Mouse (Mus musculus): ENCODE data around the gene Dennd1a.
A peak's percentile ranks its signal among the peaks of the same experiment; 100 is the strongest.

Gene Dennd1a

DNA sequence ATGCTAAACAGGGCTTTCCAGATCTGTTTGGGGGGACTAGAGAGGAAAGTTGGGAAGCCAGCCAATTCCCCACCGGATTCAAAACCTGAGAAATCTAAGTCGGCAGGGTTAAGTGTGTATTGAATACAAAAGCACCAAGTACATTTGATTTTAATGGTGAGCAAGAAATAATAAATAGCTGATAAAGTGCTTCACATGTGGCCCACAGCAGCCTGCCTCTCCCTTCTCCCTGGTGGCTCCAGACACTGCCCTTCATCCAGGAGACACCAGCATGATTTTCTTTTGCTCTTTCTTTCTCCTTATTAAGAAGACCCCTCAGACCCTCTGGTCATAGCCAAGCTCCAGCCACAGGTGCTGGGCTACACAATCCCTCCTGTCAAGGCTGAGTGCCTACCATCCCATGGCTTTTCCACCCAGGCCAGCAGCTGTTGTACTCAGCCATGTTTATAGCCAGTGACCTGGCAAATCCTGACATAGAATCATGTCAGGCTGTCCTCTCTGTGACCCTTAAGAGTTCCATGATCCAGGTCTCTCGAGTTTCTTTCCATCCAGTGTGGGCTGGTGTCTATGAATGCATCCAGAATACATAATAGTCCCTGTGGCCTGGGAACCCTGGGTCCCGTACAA is 467.6 kb downstream of the Dennd1a start:
- no peak for DNase-seq (ENCODE audit: low read depth, low spot score)

DNA sequence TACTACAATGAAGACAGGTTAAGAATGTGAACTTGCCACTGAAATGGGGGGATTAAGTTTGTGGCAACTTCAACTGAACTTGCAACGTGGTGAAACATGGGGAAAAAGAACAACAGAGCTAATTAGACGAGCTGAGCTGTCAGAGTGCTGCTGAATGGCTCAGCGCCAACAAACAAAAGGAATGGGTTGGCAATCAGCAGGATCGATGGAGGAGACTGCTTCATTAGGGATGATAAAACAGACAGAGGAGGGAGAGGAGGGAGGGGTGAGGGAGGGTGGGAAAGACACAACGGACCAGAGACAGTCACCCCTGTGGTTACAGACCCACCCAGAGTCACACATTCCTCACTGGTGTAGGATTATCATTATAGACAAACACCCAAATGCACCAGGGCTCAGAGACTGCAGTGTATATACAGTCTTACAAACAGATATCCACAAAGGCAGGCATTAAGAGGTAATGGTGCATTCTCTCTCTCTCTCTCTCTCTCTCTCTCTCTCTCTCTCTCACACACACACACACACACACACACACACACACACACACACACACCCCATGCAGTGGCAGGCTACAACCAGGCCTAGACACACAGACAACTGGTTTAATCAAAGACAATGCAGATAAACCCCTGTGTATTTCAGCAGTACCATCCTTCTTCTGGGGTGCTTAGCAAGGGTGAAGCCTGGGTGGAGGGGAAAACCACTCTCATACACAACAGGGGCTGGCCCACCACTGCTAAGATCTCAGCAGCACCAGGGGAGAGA is 468.2 kb downstream of the Dennd1a start:
- DNase-seq (ENCODE audit: low read depth, low spot score) = no peak

DNA sequence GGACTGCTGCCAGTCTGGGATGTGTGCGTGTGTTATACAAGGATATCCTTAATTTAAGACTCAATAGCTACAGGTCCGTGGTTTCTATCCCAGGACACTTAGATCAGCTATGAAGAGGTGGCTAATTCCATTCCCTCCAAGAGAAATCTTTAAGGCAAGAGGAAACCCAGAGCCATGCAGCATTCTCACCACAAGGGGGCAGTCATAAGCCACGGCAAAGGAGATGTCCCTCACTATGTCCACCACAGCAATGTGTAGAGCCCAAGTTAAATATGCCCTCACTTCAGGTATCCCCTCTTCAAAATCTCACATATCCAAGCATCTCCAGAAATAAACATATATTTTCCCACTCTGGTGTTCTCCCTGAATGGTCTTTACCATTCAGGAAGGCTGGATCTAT is 471.5 kb downstream of the Dennd1a start:
- peak; percentile 74 for DNase-seq (ENCODE audit: low read depth, low spot score)

DNA sequence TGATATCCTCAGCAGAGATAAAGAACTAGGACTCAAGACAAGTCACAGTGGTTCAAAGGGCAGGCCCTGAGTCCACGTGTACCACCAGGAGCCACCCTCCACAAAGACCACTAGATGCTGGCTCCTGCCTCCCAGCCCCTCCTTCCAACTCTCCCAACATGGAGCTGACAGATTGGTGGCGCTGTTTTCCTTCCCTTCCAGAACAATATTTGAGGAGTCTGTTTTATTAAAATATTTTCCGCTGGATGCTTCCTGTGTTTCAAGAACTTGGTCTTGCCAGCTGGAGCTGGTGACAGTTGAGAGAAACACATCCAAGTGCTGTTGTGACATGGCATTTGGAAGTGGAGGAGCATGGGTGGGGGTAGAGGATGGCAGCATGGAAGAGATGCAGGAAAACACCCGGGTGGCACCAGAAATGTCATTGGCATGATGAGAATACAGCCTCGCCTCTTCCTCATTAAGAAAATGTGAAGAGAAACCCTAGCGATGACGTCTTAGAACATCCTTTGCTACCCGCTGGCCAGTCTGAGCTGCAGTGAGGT is 472.3 kb downstream of the Dennd1a start:
- no peak for DNase-seq (ENCODE audit: low read depth, low spot score)

DNA sequence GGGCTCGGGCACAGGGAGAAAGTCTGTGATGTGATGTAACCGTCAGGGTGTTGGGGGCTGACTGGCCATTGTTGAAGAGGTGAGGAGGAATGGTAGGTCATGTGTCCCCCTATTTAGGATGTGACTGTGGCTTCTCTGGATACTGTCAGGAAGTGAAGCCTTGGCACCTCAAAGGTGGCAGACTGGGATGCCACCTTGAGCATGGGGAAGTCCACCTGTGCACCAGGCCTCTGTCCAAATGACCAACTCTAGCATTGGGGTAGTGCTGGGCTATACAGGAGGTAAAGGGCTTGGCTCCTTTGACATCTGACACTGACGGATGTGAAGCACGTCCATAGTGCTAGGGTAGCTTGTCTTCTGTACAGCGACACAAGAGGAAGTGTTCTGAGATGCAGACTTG is 474.8 kb downstream of the Dennd1a start:
- DNase-seq (ENCODE audit: low read depth, low spot score) = no peak

DNA sequence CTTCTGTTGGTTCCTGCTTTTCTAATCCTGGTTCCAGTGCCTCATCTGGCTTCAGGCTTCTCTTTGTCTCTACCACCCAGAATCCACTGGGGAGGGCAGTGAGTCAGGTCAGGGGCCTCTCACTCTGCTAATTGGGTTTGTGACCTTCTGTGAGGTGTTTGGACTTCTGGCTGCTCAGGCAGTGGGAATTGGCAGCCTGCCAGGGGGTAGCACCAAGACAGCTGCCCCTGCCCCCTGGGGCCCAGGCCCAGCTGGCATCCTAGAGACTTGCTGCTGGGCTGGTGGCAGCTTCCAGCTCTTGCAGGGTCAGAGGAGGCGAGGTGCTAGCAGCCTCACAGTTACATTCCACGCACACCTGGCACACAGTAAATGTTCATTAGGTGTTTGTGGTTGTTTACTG is 475.5 kb downstream of the Dennd1a start:
- no peak for DNase-seq (ENCODE audit: low read depth, low spot score)

DNA sequence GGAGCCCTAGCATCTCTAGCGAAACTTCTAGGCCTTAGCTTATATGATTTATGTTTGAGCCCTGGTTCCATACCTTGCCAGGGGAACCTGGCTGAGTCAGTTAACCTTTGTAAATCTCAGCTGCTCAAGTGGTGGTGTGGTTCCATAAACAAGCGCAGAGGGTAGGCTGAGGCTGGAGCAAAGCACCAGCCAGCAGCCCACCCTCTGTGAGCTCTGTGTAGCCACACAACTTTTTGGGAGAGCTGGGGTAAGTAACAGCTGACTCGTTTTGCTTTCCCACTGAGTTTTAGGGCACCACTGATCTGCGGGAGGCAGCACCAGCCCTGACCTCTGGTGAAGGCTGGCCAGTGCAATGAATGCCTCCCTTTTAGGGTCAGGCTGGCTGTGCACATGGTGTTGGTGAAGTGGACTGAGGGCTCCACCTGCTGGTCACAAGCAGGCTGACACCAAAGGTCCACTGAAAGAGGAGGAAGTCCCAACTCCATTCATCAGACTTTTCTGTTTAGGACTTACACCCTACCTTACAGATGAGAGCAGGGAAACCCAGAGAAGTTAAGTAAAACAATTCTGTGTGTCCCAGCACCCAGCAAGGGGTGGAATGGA is 484.5 kb downstream of the Dennd1a start:
- peak; percentile 66 for DNase-seq (ENCODE audit: low read depth, low spot score)

DNA sequence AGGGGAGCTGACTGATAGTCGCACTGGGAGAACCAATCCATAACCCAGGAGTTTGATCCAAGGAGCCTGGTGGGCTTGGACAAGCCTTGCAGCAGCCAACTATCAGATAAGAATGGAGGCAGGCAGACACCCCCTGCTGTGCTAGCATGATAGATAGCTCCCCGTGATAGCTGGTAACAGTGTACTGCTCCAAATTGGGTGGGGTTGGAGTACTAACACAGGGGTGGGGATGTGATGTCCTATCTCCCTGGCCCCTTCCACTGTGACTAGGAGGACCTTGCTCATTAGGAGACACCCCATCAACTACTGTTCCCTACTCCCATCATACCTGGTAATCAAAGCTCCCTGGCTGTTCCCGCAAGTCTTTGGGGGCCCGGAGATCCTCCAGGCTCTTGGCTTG is 485.5 kb downstream of the Dennd1a start:
- DNase-seq (ENCODE audit: low read depth, low spot score) = no peak

DNA sequence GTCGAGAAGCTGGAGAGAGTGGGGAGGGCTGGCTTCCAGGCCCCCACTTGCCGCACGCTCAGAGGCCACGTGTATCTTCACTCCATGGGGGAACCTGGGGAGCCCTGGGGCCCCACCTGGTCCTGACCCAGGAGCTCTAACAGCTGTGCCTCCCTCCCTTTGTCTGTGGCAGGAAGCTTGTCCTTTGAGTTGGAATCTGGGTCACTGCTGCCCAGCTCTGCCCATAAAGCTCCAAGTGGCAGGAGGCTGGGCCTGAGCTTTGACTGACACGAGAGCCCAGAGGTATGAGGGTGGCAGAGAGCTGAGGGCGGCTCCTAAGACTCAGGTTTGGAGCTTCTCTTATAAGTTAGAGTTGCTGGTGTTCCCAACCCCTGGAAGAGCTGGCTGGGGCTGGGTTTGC is 488.1 kb downstream of the Dennd1a start:
- no peak for DNase-seq (ENCODE audit: low read depth, low spot score)

DNA sequence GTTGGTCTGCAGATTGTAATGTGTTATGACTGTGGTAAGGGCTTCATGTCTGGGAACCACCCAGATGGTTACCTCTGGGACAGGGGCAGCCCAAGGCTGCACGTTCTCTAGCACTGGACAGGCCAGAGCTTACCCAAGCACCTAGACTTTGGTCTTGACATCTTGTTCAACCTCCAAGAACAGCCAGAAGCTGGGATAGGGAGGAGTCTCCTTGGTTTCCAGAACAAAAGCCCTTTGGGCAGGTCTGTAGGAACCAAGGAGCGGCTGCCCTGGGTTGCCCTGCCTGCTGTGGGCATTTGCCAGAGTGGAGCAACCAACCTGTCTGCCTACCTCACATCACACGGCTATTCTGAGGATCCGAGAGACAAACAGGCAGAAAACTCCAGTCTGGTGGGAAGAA is 490.1 kb downstream of the Dennd1a start:
- no peak for DNase-seq (ENCODE audit: low read depth, low spot score)

DNA sequence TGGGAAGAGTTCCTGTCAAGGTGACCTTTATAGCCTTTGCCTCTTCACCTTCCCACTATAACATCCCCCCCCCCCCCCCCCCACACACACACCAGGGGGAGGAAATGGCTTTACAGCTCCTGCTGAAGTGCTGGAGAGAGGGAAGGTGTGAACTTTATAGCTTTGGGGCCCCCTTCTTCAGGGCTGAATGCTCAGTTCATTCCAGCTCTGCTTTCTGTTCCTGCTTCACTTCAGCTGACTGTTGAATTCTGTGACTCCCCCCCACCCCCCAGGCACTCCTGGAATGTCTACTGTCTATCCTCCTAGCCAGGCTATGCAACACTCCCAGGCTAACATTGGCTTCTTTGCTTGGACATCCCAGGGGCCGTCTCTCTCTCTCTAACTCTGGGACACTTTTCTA is 491.2 kb downstream of the Dennd1a start:
- no peak for DNase-seq (ENCODE audit: low read depth, low spot score)

DNA sequence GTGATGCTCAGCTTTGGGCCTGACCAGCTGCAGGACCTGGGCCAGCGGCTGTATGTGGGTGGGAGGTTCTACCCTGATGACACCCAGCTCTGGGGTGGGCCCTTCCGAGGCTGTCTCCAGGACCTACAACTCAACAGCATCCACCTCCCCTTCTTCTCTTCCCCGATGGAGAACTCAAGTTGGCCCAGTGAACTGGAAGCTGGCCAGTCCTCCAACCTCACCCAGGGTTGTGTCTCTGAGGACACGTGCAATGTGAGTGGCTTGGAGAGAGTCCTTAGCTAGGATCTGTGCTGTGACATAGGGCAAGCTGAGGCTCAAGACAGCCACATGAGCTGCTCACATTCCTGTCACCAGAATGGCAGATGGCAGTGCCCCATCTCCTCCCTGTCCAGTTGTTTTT is 495.9 kb downstream of the Dennd1a start:
- DNase-seq (ENCODE audit: low read depth, low spot score) = no peak

DNA sequence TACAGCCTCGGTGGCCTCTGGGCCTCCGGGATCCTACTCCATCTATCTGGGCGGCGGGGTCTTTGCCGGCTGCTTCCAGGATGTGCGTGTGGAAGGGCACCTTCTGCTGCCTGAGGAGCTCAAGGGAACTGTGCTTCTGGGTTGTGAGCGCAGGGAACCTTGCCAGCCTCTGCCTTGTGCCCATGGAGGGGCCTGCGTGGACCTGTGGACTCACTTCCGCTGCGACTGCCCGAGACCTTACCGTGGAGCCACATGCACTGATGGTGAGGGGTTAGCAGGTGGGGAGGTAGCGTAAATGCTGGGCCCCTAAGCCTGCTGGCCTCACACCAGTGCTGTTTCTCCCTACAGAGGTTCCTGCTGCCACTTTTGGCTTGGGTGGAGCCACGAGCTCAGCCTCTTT is 496.5 kb downstream of the Dennd1a start:
- DNase-seq (ENCODE audit: low read depth, low spot score) = no peak

DNA sequence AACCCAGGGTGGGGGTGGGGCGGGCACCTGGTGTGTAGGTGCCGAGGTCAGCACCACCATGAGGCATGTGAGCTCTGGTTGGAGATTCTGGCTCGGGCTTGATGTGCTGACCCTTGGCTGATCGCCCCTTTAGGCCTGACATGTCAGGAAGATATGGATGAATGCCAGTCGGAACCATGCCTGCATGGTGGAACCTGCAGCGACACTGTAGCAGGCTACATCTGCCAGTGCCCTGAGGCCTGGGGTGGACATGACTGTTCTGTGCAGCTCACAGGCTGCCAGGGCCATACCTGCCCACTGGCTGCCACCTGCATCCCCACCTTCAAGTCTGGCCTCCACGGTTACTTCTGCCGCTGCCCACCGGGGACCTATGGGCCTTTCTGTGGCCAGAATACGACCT is 497.2 kb downstream of the Dennd1a start:
- DNase-seq (ENCODE audit: low read depth, low spot score) = no peak

DNA sequence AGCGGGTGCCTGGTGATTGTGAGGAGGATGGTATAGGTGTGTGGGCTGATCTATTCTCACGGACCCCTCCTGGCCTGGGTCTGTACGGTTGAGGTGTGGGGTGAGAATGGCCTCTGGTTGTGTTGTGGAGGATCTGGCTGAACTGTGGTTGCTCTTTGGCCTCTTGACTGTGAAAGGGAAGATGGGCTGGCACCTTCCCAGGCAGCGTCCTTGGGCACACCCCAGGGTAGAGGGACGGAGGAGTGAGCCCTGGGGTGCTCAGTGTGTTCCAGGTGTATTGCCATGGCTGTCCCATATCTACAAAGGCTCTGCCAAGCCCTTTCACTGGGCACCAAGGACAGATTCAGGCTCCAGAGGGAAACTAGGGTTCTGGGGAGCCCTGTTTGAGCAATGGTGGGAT is 498.2 kb downstream of the Dennd1a start:
- DNase-seq (ENCODE audit: low read depth, low spot score) = no peak

DNA sequence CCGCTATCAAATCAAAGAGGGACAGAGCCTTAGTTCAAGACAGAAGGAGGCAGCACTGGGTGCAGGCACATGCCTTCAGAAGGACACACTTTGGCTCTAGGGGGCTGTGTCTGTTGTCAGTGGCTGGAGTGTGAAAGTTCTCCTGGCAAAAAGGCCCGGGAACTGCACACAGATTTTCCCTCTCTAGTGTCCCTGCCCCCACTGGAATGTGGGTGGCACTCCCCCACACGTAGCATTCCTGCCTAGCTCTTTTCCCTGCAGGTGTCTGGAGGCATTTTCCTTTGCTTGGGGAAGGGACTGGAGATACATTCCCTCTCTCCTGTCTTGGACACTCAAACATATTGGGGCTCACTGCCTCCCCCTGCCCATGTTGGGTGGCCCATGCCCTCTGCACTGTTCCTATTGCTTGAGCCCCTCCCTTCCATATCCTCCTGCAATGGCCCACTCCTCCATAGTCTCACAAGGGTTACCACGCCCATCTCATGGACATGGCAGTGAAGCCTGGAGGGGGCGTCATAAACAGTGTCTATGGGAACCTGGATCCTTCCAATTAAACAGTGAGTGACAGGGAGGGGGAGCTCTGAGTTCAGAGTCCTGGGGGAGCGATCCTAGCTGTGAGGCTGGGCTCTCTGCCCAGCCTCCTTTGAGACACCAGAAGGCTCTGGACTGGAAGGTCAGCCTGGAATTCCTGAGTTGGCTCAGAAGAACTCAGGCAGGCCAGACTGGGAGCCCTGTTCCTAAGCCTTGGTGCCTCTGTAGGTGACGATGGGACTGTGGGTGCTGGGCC is 498.8 kb downstream of the Dennd1a start:
- DNase-seq (ENCODE audit: low read depth, low spot score) = no peak

DNA sequence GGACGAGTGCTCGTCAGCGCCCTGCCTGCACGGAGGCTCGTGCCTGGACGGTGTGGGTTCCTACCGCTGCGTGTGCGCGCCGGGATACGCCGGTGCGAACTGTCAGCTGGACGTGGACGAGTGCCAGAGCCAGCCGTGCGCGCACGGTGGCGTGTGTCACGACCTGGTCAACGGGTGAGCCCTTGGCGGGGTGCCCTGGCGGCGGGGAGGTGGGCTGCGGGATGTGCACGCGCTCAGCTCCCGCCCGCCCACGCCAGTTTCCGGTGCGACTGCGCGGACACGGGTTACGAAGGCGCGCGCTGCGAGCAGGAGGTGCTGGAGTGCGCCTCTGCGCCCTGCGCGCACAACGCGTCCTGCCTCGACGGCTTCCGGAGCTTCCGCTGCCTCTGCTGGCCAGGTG is 500.7 kb downstream of the Dennd1a start:
- no peak for DNase-seq (ENCODE audit: low read depth, low spot score)

DNA sequence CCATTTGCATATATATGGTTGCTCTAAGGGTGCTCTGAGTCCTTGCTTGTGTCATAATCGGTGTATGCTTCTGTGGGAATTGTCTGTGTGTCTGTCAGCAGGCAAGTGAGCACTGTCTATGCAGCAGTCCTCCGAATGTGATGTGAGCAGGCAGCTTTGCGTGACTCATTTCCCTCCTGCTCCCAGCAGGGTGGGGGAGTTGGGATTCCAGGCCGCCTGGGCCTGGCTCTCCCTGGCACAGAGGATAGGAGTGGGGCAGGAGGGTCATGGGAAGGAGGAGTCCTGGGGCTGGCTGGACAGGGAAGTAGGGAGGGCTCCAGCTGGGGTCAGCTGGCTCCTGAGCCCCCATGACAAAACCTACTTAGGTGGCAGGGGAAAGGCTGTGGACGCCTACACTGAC is 502.7 kb downstream of the Dennd1a start:
- no peak for DNase-seq (ENCODE audit: low read depth, low spot score)

DNA sequence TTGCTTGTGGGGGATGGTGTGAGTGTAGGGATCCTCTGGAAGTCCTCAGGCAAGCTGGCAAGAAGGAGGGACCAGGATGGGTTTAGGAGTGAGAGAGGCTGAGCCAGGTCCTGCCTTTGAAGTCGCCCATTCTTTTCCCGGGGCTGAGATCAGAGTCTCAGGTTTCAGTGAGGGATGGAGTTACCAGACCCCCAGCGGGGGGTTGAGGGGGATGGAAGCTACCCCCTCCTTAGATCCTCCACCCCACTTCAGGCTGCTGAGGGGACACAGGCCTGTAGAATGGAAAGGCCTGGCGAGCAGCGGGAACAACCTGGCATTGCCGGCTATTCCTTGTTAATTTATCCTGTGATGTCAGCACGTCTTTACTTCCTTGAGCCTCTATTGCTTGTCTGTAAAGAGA is 505.2 kb downstream of the Dennd1a start:
- no peak for DNase-seq (ENCODE audit: low read depth, low spot score)

DNA sequence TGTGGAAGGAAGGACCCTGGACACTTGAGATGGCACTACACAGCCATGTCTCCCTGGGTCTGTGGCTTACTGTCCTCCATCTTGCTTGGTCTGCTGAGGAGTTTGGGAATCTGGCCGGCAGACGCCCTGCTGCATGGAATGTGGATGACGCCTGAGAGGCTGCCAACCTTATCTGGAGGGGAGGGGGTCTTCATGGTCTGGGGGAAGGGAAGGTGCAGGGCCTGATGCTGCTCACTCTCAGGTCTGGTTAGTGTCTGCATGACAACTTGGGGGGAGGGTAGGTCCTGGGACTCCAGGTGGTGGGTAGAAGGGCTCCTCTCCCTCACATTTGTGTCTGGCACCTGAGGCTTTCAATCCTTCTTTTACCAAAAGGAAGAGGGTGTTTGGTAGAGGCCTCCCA is 505.8 kb downstream of the Dennd1a start:
- no peak for DNase-seq (ENCODE audit: low read depth, low spot score)

DNA sequence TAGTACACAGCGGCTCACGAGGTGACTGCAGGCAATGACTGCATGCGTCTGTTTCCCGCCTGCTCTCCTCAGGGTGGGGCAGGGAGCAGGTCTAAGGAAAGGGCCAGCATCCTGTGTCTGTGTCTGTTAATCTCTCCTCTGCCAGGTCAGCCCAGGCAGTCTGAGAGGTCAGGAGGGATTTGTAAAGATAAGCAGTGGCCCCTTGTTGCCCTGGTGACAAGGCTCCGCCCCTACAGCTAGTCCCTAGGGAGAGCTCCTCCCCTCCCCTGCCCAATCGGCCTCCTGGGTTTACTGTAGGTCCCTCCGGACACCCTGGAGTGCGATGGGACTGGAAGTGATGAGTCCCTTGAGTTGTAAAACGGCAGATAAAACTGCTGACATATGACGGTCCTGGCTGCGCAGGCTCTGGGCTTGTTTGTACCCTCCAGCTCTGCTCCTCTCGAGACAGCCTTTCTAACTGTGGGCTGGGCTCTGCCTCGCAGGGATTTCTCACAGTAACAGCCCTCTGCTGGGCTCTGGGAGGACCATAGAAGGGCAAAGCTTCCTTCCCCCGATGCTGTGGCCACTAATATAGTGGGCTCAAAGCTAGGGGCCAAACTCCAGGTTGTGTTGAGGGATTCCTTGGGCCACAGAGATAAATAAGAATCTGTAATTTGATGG is 506.8 kb downstream of the Dennd1a start:
- DNase-seq (ENCODE audit: low read depth, low spot score) = no peak
